Mouse (Mus musculus): ENCODE results near the gene Mfsd11. TPM values are rescaled to one million over a fixed set of nuclear protein-coding genes. Genes with fewer than 3 reads are reported as not detected.

The Mfsd11 gene
- polyA plus RNA-seq, 2 experiments: 5.6 to 7.4 TPM

- Histone ChIP-seq H3K27me3 (ENCODE audit: control insufficient read depth, insufficient read depth, low read length) (no peaks in the 10 kb centered on the region), H3K4me2 (ENCODE audit: low read depth) (peak overlapping the region; percentile 93), H3K9me3 (ENCODE audit: control insufficient read depth, low read length) (no peaks in the 10 kb centered on the region), H3K9ac (replicated peaks) (no peak overlapping the region), H3K27ac (no peak overlapping the region), H3K4me1 (replicated peaks; ENCODE audit: control insufficient read depth in 2 of 2, insufficient read depth in 2 of 2, low read length in 1 of 2) (peaks cover 7% of the 10 kb centered on the region in 2 experiments; a peak in 3 of 4 replicates), H3K4me3 (ENCODE audit: insufficient read depth in 1 of 2, low read depth in 2 of 2, low read length in 2 of 2) (peak overlapping the region in 1 of 2 experiments; percentile 18; a peak in 2 of 4 replicates), H3K36me3 (replicated peaks; ENCODE audit: control insufficient read depth, insufficient read depth, low read depth) (peaks cover 53% of the 10 kb centered on the region)
- TF ChIP-seq EP300 (IDR thresholded peaks at IDR 0.05; ENCODE audit: low read depth) (no peak), CTCF (IDR thresholded peaks at IDR 0.05; ENCODE audit: low read depth) (no peak)
- ATAC-seq (ENCODE audit: insufficient read depth) (no peak), DNase-seq (ENCODE audit: low read depth in 3 of 3, low spot score in 3 of 3) (no peak)
Observed at GRCm38 (mm10) chr11:116849587-116849986, 2.7 kb upstream of the Mfsd11 start.

- peak overlapping the region; percentile 93 for H3K4me2 ChIP-seq (ENCODE audit: low read depth)
- peak overlapping the region; percentile 40; the same call in 1 of the 2 replicates for H3K27ac ChIP-seq
- peaks cover 8 to 9% of the 10 kb centered on the region in 2 experiments; a peak in 3 of 4 replicates for H3K4me1 ChIP-seq (replicated peaks; ENCODE audit: control insufficient read depth in 2 of 2, insufficient read depth in 2 of 2, low read length in 1 of 2)
- peak overlapping the region; percentile 57 to 70 for H3K4me3 ChIP-seq (ENCODE audit: insufficient read depth in 1 of 2, low read depth in 2 of 2, low read length in 2 of 2)
- ATAC-seq (ENCODE audit: insufficient read depth) (no peak), DNase-seq (ENCODE audit: low read depth in 3 of 3, low spot score in 3 of 3) (no peak)
- peak overlapping the region; percentile 42; the same call in 1 of the 2 replicates for H3K9ac ChIP-seq (replicated peaks)
- TF ChIP-seq CTCF (IDR thresholded peaks at IDR 0.05; ENCODE audit: low read depth): no peak
- no peak for TF ChIP-seq EP300 (IDR thresholded peaks at IDR 0.05; ENCODE audit: low read depth)
- H3K9me3 ChIP-seq (ENCODE audit: control insufficient read depth, low read length): no peaks in the 10 kb centered on the region
- H3K27me3 ChIP-seq (ENCODE audit: control insufficient read depth, insufficient read depth, low read length): no peaks in the 10 kb centered on the region
- peaks cover 53% of the 10 kb centered on the region for H3K36me3 ChIP-seq (replicated peaks; ENCODE audit: control insufficient read depth, insufficient read depth, low read depth)
- 21% methylated on average over 4 of the region's 4 CpGs for WGBS (ENCODE audit: insufficient replicate concordance)
Observed at GRCm38 (mm10) chr11:116850085-116850484, 2.2 kb upstream of the Mfsd11 start.

GRCm38 (mm10) chr11:116850833-116851477 is 1.3 kb upstream of the Mfsd11 start:
- H3K27ac ChIP-seq: peak overlapping the region; percentile 82

GRCm38 (mm10) chr11:116851576-116852290 is 507 bp upstream of the Mfsd11 start:
- H3K9ac ChIP-seq (replicated peaks): peak overlapping the region; percentile 96
- H3K9me3 ChIP-seq (ENCODE audit: control insufficient read depth, low read length): no peaks in the 10 kb centered on the region
- peak overlapping the region; percentile 93 for H3K4me2 ChIP-seq (ENCODE audit: low read depth)
- no peak for ATAC-seq (ENCODE audit: insufficient read depth)
- no peaks in the 10 kb centered on the region for H3K27me3 ChIP-seq (ENCODE audit: control insufficient read depth, insufficient read depth, low read length)
- no peak for DNase-seq (ENCODE audit: low read depth in 3 of 3, low spot score in 3 of 3)
- H3K4me1 ChIP-seq (replicated peaks; ENCODE audit: control insufficient read depth in 2 of 2, insufficient read depth in 2 of 2, low read length in 1 of 2): peaks cover 8 to 9% of the 10 kb centered on the region in 2 experiments; a peak in 3 of 4 replicates
- H3K36me3 ChIP-seq (replicated peaks; ENCODE audit: control insufficient read depth, insufficient read depth, low read depth): peaks cover 48% of the 10 kb centered on the region
- peak overlapping the region; percentile 82 for H3K27ac ChIP-seq
- H3K4me3 ChIP-seq (ENCODE audit: insufficient read depth in 1 of 2, low read depth in 2 of 2, low read length in 2 of 2): peak overlapping the region; percentile 70 to 72
- TF ChIP-seq EP300 (IDR thresholded peaks at IDR 0.05; ENCODE audit: low read depth) (no peak), CTCF (IDR thresholded peaks at IDR 0.05; ENCODE audit: low read depth) (no peak)
- under 1% methylated on average over 29 of the region's 29 CpGs for WGBS (ENCODE audit: insufficient replicate concordance)

More at GRCm38 (mm10) chr11:116850833-116851477, 1.3 kb upstream of the Mfsd11 start:
- peak overlapping the region; percentile 96 for H3K9ac ChIP-seq (replicated peaks)
- H3K9me3 ChIP-seq (ENCODE audit: control insufficient read depth, low read length): no peaks in the 10 kb centered on the region
- 22% methylated on average over 6 of the region's 6 CpGs for WGBS (ENCODE audit: insufficient replicate concordance)
- H3K36me3 ChIP-seq (replicated peaks; ENCODE audit: control insufficient read depth, insufficient read depth, low read depth): peaks cover 51% of the 10 kb centered on the region
- DNase-seq (ENCODE audit: low read depth in 3 of 3, low spot score in 3 of 3) (no peak), ATAC-seq (ENCODE audit: insufficient read depth) (no peak)
- peak overlapping the region; percentile 70 to 72 for H3K4me3 ChIP-seq (ENCODE audit: insufficient read depth in 1 of 2, low read depth in 2 of 2, low read length in 2 of 2)
- peak overlapping the region; percentile 93 for H3K4me2 ChIP-seq (ENCODE audit: low read depth)
- no peak for TF ChIP-seq CTCF (IDR thresholded peaks at IDR 0.05; ENCODE audit: low read depth)
- TF ChIP-seq EP300 (IDR thresholded peaks at IDR 0.05; ENCODE audit: low read depth): no peak
- H3K27me3 ChIP-seq (ENCODE audit: control insufficient read depth, insufficient read depth, low read length): no peaks in the 10 kb centered on the region
- peaks cover 8 to 9% of the 10 kb centered on the region in 2 experiments; a peak in 3 of 4 replicates for H3K4me1 ChIP-seq (replicated peaks; ENCODE audit: control insufficient read depth in 2 of 2, insufficient read depth in 2 of 2, low read length in 1 of 2)

All from liver, embryonic 14.5 days (tissue).